Mouse (Mus musculus) skeletal muscle tissue, postnatal 0 days (tissue): ENCODE results near the gene Hist1h2be. TPM values are rescaled to one million over a fixed set of nuclear protein-coding genes. Genes with fewer than 3 reads are reported as not detected.

Experiments
- polyA plus RNA-seq: library from polyadenylated mRNA; unstranded; fragments of >200 nt; fragmentation: Nextera tagmentation; extraction: Ambion mirVana; gene quantifications from 2 replicates; pipeline ENCODE4 v1.2.1, GENCODE M21; 2015

The Hist1h2be gene
- 4.5 and 5.7 TPM in 2 replicates for polyA plus RNA-seq

DNA sequence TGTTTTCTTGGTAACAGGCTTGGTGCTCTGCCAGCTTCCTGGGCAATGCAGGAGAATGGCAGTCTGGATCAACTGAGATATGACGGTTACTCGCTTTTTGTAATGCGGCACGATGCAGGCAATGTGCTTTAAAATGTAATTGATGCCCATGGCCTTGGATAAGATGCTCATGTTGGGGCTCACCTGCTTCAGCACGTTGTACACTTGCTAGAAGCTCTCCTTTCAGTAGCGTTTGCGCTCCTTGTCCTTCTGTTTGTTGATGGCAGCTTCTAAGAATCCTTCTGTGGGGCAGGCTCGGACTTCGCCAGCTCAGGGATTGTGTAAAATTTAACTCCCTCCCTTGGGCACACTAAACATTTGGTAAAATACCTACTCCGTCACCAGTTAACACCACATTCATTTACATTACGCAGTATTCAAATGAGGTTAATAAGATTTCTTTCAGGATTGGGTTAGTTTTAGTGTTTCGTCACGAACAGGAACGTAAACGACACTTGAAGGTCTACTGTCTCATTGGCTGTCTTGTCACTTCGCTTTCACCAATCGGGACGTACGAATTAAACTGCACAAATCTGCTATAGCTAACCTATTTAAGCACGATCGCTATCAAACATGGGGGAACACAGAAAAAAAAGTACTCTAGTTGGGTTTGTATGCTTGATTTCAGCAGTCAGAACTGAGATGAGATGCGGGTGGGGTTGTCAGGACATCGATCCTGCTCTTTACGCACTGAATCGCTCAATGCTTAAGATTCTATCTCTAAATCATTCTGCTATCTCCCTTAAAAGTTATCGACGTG, at the start of gene Hist1h2be:
Gene Hist1h2be, minus strand, starts transcription at position 392 of the 799 bp plus-strand sequence.

DNA sequence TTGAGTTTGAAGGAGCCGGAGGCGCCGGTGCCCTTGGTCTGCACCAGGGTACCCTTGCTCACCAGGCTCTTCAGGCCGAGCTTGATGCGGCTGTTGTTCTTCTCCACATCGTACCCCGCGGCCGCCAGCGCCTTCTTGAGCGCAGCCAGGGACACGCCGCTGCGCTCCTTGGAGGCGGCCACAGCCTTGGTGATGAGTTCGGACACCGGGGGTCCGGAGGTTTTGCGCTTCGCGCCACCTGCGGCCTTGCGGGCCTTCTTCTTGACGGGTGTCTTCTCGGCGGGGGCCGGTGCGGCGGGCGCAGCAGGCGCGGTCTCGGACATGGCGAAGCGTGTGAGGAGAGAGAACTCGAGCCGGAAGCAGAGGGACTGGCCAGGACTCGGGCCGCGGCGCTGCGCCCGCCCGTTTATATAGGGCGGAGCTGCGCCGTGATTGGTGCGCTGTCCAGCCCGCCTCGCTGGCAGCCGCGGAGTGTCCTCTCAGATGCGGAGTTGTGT, 1.3 kb upstream of the Hist1h2be start, which contains the start of gene Hist1h1e:
Gene Hist1h1e, minus strand, starts transcription at position 384 of the 497 bp plus-strand sequence.

DNA sequence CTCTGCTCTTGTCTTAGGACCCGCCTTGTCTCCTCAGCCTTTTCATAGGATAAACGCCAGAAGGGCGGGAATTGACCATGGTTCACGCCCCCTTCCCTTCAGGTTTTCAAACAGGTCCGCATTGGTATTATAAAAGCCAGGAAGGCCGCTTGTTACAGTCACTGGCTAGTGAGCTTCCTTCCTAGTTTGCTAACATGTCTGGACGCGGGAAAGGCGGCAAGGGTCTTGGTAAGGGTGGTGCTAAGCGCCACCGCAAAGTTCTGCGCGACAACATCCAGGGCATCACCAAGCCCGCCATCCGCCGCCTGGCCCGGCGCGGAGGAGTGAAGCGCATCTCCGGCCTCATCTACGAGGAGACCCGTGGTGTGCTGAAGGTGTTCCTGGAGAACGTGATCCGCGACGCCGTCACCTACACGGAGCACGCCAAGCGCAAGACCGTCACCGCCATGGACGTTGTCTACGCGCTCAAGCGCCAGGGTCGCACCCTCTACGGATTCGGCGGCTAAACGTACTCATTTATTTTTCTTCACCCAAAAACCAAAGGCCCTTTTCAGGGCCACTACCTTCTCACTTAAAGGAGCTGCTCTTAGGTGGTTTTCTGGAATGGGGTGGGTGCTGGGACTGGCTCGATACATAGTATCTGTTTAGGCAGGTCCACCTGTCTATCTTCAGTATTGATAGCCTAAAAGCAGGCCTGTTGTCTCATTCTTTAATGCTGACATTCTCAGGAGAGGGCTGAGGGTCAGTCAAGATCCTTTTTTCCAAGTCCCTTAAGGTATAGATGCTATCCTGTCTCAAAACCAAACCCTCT, 39.3 kb downstream of the Hist1h2be start, which contains the start of gene Hist1h4d:
Gene Hist1h4d, plus strand, starts transcription at position 191 of the 811 bp plus-strand sequence.

DNA sequence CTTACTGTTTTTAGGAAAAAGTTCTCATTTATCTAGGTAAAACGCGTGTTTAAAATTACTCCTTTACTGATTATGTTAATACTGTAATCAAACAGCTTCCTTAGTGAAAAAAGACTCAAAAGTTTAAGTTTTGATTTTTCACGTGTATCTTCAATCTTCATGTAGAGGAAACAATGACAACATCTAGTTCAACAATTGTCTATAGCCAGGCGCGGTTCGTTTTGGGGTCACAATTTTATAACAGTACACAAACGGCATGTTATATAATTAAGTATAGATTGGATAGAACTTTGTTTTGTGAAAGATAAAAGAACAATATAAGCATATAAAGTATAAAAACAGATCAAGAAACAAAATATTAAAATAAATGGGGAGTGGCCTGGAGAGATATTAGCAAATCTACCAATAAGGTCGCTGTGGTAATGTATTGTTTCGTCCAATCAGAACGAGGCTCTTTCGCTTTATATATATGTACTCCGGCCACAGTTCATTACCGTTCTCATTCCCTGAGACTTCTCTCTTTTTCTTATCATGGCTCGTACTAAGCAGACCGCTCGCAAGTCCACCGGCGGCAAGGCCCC, 45.6 kb downstream of the Hist1h2be start, which contains the start of gene Hist1h3d:
Gene Hist1h3d, plus strand, starts transcription at position 493 of the 581 bp plus-strand sequence.

DNA sequence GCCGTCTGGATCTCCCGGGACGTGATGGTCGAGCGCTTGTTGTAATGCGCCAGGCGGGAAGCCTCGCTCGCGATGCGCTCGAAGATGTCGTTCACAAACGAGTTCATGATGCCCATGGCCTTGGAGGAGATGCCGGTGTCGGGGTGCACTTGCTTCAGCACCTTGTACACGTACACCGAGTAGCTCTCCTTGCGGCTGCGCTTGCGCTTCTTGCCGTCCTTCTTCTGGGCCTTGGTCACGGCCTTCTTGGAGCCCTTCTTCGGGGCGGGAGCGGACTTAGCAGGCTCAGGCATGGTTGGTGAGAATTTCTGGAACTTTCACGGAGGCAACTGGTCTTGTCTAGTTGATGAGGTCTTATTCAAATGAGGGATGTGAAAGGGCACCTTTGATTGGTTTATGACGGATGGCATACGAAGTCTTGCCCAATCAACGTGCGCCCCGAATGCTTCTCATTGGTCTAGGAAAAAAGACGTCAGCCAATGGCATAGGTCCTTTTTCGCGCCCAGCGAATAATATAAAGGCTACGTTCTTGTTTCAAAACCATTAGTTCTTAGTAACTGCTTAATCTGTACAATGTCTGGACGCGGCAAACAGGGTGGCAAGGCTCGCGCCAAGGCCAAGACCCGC, 46.9 kb downstream of the Hist1h2be start, which contains the start of the genes Hist1h2bf and Hist1h2ad:
Gene Hist1h2bf, minus strand, starts transcription at position 299 of the 627 bp plus-strand sequence.
Gene Hist1h2ad, plus strand, starts transcription at position 484 of the 627 bp plus-strand sequence.

DNA sequence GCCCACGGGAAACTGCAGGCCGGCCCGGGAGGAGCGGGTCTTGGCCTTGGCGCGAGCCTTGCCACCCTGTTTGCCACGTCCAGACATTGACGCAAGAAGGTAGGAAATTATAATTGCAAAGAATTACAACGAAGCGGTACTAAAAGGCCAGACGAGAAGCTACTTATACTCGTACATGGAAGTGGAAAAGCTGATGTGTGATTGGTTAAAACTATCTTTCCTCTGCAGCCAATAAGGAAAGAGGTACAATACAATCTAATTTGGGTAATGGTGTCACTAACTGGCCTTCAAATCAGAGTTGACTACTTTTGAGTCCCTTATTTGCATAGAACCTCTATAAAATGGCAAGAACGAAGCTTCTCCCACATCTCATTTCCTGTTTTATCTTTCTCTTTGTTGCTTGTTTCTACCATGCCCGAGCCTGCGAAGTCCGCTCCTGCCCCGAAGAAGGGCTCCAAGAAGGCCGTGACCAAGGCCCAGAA, 49.9 kb downstream of the Hist1h2be start, which contains the start of the genes Hist1h2ae and Hist1h2bg:
Gene Hist1h2ae, minus strand, starts transcription at position 199 of the 482 bp plus-strand sequence.
Gene Hist1h2bg, plus strand, starts transcription at position 375 of the 482 bp plus-strand sequence.

DNA sequence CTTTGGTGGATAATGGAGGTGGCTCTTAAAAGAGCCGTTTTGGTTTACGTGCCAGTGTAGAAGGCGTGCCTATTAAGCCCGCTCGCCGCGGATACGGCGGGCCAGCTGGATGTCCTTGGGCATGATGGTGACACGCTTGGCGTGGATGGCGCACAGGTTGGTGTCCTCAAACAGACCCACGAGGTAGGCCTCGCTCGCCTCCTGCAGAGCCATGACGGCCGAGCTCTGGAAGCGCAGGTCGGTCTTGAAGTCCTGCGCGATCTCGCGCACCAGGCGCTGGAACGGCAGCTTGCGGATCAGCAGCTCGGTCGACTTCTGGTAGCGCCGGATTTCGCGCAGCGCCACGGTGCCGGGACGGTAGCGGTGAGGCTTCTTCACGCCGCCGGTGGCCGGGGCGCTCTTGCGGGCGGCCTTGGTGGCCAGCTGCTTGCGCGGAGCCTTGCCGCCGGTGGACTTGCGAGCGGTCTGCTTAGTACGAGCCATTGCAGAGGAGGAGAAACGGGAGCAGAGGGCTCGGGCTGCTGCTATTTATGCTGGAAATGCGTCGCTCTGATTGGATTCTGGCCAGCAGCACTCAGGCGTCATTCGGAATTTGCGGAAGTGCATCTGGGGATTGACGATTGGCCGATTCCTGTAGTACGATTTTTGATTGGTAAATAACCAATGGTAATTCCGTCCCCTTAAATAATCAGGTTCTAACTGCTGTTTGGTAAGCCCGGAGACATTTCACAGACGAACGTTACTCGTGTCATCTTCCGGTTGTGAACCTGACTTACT, 58.9 kb downstream of the Hist1h2be start, which contains the start of gene Hist1h3e:
Gene Hist1h3e, minus strand, starts transcription at position 487 of the 777 bp plus-strand sequence.

DNA sequence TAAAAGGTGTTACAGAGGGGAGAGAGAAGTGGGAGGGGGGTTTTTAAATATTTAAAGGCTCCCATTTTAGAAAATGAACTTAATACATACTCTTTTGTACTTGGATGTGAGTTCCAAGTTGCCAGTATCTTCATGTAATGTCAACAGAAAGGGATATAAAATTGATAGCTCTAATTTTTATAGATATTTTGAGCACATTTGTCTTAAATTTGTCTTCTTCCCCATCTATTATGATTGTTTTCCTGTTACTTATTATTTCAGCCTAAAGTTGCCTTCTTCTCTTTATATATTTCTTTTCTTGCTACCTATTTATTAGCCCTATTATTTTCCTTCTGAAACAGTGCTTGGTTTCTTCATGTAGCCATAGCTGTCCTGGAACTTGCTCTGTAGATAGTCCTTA, 68.0 kb downstream of the Hist1h2be start, which contains the start of gene Hist1h1d:
Gene Hist1h1d, plus strand, starts transcription at position 301 of the 400 bp plus-strand sequence.

DNA sequence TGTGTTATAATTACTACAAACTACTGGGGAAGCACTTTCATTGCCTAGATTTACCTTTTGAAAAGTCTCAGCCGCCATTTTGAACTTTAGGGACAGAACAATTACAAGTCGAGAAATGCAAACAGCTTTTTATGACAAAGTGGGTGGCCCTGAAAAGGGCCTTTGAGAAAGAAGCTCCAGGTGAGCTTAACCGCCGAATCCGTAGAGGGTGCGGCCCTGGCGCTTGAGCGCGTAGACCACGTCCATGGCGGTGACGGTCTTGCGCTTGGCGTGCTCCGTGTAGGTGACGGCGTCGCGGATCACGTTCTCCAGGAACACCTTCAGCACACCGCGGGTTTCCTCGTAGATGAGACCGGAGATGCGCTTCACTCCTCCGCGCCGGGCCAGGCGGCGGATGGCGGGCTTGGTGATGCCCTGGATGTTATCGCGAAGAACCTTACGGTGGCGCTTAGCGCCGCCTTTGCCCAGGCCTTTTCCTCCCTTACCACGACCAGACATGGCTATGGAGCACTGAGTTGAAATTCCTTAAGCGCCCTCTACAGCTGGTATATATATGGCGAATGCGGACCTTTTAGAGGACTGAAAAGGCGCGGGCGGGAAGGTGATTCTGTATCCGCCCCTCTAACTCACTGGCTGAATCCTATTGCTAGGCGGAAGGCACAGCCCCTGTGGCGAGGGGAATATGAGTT, 69.6 kb downstream of the Hist1h2be start, which contains the start of gene Hist1h4f:
Gene Hist1h4f, minus strand, starts transcription at position 503 of the 689 bp plus-strand sequence.

DNA sequence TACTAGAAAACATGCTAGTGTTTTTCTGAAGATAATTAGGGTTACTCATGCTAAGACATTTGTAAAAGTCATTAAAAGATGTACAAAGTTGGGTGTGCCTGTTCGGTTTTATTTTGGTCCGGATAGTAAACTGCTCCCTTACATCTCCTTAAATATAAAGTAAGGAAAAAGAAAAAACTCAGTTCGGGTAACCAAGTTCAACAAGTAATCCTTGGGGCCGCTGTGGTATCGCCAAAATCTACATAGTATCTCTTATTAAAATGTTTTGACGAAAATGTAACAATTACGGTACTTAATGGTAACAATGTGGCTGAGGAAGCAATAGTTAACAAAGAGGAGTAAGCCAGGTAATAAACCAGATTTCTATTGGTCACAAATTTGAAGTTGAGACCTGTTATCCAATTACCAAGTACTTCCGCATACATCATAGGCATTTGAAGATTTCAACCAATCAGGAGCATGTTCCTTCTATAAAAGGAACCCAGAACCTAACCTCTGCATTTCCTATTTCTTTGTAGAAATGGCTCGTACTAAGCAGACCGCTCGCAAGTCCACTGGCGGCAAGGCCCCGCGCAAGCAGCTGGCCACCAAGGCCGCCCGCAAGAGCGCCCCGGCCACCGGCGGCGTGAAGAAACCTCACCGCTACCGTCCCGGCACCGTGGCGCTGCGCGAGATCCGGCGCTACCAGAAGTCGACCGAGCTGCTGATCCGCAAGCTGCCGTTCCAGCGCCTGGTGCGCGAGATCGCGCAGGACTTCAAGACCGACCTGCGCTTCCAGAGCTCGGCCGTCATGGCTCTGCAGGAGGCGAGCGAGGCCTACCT, 76.7 kb downstream of the Hist1h2be start, which contains the start of gene Hist1h3f:
Gene Hist1h3f, plus strand, starts transcription at position 88 of the 822 bp plus-strand sequence.

DNA sequence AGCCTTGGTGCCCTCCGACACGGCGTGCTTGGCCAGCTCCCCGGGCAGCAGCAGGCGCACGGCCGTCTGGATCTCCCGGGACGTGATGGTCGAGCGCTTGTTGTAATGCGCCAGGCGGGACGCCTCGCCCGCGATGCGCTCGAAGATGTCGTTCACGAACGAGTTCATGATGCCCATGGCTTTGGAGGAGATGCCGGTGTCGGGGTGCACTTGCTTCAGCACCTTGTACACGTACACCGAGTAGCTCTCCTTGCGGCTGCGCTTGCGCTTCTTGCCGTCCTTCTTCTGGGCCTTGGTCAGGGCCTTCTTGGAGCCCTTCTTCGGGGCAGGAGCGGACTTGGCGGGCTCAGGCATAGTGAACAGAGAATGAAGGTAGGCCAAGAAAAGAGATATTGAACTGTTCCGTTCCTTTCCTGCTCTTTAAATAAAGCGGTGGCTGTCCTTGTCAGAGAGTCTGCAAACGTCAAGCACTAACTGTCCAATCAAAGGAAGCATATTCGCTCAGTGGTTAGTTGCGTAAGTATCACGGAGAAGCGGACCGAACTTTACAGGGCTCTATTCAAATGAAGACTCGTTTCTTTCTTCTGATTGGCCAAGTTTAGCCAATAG, 77.8 kb downstream of the Hist1h2be start, which contains the start of gene Hist1h2bh:
Gene Hist1h2bh, minus strand, starts transcription at position 394 of the 609 bp plus-strand sequence.

DNA sequence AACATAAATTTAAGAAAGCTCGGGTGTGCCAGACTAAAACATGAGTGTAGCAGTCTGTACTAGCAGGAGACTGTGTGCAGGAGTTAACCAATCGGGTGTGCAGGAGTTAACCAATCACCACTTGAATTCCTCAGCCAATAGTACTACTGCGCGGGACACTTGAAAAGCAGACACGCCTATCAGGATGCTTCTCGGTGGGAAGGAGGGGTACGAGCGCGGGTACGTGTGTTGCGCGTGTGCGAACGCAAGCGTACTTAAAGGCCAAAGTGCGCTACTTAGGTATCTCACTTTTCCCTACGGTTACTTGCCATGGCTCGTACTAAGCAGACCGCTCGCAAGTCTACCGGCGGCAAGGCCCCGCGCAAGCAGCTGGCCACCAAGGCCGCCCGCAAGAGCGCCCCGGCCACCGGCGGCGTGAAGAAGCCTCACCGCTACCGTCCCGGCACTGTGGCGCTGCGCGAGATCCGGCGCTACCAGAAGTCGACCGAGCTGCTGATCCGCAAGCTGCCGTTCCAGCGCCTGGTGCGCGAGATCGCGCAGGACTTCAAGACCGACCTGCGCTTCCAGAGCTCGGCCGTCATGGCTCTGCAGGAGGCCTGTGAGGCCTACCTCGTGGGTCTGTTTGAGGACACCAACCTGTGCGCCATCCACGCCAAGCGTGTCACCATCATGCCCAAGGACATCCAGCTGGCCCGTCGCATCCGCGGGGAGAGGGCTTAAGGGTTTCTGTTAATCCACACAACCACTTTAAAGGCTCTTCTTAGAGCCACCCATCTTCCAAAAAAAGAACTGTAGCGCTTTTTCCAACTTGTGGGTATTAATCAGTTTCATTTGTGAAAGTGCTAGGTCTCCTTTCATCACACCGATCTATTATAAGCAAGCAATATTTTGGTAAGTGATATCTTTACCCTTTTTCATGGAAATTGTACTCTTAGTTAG, 85.5 kb downstream of the Hist1h2be start, which contains the start of gene Hist1h3g:
Gene Hist1h3g, plus strand, starts transcription at position 286 of the 939 bp plus-strand sequence.

